Mouse (Mus musculus): ENCODE data around the gene Wdfy2.
"Not testable (repeated sequence)": the region's sequence is repeated elsewhere in the genome, so short reads cannot be mapped to it uniquely, and the experiment has no call there.

The Wdfy2 gene

DNA sequence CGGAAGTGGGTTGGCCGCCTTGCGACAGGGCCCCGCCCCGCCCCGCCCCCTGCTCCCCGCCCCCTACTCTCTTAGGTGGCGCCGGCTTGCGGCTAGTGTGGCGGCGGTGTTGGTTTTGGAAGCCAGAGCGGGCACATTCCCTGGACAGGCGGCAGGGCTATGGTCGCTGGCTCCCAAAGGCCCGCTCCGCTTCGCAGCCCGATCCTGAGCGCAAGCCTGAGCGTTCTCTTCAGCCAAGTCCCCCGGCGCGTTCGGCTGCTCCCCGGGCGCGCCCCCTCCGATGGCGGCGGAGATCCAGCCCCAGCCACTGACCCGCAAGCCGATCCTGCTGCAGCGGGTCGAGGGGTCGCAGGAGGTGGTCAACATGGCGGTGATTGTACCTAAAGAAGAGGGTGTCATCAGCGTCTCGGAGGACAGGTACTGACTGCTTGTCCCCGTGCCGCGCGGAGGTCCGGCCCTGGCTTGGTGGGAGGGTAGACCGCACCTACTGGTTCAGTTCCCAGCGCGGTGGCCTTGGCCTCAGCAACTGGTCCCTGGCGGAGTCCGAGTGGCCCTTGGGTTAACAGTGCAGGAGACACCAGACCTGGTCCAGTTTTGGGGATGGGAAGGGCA is at the start of gene Wdfy2:
Wdfy2 (plus strand) TSS at position 38 of the 612 bp plus-strand sequence.
- DNase-seq (ENCODE audit: low spot score), result no peak

DNA sequence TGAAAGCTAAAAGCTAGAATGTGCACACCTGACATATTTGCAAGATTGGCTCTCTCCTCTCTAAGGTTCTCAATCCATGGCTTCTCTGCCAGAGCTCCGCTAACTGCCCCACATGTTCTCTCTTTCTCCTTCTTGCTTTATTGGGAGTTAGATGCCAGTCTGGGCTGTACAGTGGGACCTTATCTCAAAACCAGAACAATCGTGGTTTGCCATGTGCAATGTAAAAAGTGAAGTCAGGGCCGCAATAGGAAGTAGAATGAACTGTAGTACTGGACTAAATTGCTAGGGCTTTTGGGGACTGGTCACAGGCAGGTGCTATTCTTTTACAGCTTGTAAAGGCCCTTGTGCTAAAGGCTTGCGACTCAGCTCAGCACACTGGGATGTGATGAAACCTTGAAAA is 48.2 kb upstream of the Wdfy2 start:
- no peak for DNase-seq (ENCODE audit: low spot score)

DNA sequence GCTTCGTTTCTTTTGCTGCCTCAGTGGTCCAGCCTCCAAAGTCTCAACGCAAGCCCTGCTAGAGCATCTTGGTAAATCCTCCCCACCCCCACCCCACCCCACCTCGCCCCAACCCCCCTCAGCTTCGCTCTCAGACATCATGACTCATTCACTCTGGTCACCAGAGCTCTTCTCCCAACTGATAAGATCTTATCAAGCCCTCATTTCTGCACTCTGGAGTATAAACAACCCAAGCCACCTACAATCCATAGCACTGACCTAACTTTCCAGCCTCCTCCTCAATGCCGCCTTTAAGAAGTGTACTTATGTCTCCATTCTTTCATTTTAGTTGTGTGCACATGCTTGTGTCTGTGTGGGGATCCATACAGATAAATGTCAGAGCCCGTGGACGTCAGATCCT is 41.8 kb upstream of the Wdfy2 start:
- DNase-seq (ENCODE audit: low spot score), result no peak

DNA sequence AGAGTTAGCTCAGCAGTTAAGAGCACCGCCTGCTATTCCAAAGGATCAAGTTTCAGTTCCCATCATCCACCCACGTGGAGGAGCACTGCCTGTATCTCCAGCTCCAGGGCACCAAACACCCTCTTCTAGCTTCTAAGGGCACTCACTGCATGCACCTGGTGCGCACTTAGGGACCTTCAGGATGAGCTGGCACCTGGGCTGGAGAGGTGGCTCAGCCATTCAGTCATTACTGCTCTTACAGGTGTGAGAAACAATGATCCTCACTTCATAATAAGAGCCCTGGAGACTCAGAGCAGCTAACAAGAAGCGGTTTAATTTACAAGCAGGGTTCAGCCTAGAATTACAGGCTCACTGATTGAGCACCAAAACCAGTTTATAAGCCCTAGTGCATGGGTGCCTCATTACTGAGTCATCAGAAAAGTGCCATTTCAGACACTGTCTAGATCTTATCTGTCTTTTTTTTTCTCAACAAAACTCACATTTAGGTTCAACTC is 38.8 kb upstream of the Wdfy2 start:
- no peak for DNase-seq (ENCODE audit: low spot score)

DNA sequence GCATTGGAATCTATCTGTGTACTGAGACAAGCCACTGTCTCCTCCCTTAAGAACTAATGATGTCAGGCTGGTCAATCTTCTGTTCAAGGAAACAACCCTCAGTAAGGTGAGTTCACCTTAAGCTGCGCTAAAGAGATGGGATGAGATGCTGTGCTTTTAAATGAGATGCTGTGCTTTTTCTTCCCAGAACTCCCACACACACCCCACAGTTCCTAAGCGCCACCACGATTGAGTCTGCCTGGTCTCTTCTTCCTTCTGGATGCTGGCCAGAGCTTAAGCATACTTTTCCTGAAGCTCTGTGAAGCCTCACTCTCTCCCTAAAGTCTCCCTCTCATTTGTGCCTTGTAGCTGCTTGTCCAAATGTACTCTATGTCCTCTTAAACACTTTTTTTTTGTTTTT is 36.7 kb upstream of the Wdfy2 start:
- DNase-seq (ENCODE audit: low spot score), result no peak

DNA sequence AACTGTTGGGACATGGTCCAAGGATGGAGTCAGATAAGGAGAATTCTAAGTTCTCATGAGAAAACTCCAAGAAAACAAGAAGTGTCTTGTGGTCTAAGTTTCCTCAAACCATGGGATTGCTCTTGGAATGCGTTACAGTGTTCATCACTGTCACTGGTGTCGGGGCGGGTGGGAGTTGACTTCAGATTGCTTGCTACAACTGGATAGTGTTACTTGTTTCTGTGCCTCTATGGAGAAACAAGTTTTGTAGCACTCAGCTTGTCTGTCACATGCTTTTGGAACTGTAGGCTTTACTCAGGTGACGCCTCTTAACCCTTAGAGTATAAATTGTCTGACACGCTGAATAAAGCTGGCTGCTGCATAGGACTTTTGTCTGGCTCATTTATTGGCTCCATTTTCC is 34.3 kb upstream of the Wdfy2 start:
- no peak for DNase-seq (ENCODE audit: low spot score)

DNA sequence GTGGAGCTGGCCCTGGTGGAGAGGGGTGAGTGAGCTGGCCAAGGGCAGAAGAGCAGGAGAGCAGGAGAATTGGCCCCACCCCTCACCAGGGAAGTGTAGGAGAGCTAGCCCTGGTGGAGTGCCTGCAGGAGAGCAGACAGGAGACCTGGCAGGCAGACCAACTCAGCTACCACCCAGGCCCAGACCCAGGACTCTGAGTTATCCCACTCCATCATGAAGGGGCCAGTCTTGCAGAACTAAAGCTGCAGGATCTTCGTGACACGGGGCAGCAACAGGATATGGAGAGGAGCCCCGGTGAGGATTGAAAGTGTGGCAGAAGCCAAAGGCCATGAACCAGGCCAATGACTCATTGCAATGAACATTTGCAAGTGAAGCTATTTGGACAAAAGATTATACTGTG is 30.6 kb upstream of the Wdfy2 start:
- no peak for DNase-seq (ENCODE audit: low spot score)

DNA sequence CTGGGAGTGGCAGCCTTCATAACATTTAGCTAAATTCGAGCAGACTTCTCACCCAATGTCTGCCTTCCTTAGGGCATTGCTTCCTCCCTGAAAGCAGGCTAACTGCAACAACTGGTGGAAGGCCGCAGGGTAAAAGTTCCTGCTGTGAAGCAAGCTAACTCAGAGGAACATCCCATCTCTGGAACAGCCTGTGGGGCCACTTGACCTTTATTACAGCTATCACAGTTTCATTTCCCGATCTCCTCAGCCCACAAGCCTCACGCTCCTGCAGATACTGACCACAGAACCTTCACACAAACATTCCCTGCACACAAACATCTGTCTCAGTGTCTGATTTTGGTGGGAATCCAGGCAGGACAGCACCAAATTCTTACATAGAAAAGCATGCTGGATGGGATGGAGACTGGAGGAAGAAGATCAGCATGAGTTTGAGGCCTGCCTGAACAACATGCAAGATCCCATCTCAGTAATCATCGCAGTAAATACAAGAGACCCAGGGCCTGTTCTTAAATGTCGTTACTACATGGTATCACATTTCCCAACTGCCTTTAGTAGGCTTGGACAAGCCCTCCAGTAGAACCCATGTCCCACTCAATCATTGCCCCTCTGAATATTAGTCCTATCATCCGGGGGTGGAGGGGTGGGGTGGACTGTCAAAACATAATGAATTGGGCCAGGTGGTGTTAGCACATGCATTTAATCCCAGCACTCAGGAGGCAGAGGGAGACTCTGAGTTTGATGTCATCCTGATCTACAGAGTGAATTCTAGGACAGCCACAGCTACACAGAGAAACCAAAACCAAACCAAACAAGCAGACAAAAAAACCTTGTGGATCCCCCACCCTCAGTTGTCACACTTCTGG is 28.6 kb upstream of the Wdfy2 start:
- no peak for DNase-seq (ENCODE audit: low spot score)

DNA sequence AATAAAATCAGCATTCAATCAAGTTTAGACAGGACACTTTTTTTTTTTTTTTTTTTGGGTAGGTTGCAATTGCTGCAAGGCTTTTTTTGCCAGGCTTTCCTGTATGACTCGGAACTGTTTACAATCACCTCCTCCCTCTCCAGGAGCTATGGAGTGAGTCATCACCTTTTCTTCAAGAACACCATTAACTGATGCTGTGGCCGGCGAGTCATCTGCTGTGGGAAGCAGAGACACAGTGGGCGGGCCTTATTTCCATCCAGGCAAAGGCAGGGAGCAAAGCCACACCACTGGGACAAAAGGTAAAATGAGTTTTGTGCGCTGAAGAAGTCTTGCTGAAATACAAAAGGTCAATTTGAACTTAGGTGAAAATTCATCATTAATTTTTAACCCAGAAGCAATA is 24.7 kb upstream of the Wdfy2 start:
- no peak for DNase-seq (ENCODE audit: low spot score)

DNA sequence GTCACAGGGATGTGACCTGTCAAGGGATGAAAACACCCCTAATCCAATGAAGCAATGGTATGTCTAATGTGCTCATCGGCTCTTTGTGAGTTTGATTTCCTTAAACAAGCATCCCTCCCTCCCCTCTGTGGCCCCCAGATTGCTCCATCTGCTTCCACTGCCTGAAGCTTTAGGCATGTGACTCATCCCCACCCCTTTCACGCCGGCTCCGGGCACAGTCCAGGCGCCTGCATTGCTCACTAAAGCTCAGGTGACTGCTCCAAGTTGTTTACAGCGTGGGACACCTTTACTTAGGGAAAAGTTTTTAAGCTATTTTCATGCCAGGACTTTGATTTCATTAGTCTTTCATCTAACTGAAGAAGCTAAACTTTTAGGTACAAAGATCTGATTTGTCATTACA is 22.9 kb upstream of the Wdfy2 start:
- no peak for DNase-seq (ENCODE audit: low spot score)

DNA sequence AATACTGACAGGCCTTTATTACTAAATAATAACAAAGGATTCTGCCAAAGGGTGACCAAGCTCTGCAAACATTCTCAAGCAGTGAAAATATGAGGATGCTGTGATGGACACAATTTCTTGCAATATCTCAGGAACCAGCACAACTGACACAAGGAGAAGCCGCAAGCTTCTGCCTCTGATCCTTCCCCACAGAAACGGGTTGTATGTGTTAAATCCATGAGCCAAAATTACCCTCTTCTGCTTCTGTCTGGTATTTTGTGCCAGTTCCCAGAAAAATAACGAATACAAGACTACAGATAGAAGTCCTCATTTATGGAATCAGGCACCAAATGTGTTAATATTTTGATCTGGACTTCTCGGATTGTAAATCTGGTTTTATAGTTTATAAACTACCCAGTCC is 20.7 kb upstream of the Wdfy2 start:
- no peak for DNase-seq (ENCODE audit: low spot score)

DNA sequence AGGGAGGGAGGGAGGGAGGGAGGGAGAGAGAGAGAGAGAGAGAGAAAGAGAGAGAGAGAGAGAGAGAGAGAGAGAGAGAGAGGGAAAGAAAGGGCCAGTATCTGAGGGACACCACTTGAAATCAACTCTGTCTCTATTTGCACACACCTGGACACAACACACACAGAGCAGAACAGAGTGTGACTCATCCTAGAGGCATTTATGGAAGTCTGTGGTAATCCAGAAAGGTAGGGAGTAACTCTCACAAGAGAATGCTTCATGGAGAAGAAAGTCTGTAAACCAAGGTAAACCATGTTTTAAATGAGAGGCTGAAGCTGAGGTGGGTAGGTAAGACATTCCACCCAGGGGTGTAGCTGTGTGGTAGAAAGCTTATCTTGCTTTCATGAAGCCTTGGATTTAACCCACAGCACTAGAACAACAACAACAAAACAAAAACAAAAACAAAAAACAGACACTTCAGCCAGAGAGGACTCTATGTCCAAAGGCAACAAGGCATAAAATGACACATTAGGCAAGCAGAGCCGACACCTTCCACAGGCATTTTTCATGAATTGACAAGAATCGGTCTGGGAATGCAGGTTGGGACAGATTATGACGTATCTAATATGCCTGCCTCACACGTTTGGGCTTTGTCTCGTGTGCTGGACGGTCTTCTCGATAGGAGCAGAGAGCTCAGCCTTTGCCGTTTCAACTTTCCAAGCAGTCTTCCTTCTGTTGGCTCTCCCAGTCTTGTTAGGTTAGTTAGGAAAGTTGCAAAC is 11.7 kb upstream of the Wdfy2 start:
- no peak for DNase-seq (ENCODE audit: low spot score)

DNA sequence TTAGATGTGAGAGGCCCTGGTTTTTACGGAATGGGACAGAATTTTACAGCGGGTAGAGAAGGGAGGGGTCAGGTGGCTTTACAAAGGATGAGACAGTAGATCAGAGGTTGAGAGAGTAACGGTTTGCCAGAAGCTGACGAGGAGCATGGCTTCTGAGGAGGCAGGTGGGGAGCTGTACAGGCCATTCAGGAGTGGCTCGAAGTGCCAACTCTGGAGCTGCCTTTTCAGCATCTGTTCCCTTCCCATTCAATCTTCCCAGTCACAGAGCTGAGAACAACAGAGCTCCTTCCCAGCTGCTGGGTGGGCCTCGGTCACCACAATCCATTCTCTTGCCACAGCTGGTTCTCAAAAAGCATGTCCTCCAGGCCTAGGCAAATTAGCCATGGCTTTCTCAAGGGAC is 8.2 kb upstream of the Wdfy2 start:
- no peak for DNase-seq (ENCODE audit: low spot score)

DNA sequence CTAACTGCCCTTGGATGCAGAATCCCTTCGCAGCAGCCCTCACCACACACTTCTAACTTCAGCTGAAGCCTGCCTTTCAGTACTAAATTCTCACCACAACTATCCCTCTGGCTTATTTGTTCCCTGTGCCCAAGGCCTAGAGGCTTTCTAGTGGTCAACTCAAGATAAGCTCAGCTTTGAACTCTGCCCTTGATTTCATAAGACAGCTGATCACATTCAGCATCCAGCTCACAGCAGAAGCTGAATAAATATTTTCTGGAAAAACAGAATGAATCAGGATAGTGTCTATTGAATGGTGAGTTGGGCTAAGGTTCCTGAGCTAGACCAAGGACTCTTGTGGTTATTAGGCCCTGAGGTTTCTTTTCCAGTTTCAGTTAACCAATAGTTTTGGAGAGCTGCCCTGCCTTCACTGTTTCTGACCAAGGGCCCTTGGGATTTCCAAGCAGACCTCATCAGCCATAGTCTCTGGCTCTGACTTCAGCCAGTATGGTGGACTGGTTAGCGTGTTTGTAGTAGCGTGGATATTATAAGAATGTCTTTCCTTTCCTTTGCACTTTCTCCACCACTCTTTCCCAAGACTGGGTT is 5.7 kb upstream of the Wdfy2 start:
- DNase-seq (ENCODE audit: low spot score), result no peak

DNA sequence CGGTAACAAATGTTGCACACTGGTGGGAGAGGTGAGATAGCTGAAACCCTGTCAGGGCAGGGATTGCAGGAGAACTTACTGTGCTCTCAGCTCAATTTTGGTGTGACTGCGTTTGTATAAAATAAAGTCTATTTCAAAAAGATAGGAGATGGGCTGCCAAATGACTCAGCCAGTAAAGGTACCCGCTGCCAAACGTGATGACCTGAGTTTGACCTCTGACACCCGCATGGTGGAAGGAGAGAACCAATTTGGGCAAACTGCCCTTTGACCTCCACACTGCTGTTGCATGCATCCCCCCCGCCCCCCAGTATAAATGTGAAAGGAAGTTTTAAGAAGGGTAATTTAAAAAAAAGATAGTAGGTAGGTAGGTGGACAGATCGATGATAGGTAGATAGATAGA is 4.4 kb upstream of the Wdfy2 start:
- no peak for DNase-seq (ENCODE audit: low spot score)

DNA sequence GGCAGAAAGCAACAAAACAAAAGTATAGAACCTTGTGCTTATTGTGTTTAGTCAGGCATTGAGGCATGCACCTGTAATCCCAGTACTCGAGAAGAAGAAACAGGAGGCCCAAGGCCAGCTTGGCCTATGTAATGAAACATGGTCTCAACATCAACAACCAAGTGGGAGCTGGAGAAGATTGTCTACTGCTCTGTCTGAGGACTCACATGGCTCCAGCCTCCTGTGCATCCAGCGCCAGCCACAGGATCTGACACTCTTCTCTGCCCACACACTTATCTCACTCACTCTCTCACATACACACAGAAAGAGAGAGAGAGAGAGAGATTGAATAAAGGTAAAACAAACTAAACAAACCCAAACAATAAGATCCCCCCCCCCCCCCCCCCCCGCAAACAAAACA is 3.9 kb upstream of the Wdfy2 start:
- no peak for DNase-seq (ENCODE audit: low spot score)

DNA sequence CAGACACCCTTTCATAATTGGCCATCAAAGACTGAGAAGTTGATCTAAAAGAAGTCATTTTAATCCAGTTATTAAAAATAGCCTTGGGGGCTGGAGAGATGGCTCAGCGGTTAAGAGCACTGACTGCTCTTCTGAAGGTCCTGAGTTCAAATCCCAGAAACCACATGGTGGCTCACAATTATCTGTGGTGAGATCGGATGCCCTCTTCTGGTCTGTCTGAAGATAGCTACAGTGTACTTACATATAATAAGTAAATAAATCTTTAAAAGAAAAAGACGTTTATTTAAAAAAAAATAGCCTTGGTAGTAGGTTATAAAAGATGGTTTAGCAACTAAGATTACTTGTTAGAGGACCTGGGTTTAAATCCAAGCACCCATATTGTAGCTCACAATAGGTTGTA is 1.7 kb upstream of the Wdfy2 start:
- DNase-seq (ENCODE audit: low spot score), result not testable (repeated sequence)

DNA sequence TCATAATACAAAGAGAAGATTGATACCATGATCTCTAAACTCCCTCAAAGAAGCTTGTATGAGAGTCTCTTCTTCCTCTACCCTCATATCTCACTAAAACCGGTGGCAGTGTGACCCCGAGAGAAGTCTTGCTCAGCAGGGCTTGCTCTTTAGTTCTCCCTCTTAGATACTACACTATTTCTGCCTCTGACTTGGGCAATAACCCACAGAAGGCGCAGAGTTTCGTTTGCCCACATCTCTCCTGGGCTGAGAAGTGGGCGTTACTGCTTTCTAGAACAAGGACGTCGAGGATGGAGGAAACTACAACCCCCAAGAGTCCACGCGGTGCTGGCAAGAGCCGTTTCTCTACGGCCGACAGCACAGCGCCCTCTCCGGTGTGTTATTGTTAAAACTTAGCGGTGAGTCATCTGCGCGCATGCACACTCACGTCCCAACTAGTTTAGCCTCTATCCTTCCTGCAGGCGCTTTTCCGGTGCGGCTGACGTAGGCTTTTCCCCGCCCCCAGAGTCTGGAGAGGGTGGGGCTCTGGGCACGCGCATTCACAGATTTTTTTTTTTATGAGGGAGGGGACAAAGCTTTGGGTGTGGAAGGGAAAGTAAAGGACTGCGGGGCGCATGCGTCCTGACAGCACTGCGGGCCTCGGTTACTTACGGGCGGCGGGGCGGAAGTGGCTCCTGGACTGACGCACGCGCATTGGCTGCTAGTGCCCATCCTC is 395 bp upstream of the Wdfy2 start:
- DNase-seq (ENCODE audit: low spot score), result peak; percentile 98

DNA sequence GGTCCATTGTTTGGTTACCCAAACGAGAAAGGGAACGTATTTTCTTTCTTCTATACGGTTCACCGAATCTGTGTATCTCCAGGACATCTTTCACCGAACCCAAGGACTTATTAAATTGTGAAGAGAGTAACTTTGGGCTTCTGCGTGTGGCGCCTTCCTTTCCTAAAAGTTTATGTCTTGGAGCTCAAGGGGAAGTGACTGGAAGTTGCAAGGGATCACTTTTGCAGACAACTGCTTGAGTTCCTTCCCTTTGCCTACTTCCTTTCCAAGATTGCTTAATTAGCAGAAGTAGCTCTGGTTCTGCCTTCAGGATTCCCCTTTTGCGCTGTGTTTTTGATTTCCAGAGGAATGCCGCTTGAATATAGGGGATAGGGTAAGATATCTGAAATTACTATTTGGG is 858 bp downstream of the Wdfy2 start:
- DNase-seq (ENCODE audit: low spot score), result no peak

DNA sequence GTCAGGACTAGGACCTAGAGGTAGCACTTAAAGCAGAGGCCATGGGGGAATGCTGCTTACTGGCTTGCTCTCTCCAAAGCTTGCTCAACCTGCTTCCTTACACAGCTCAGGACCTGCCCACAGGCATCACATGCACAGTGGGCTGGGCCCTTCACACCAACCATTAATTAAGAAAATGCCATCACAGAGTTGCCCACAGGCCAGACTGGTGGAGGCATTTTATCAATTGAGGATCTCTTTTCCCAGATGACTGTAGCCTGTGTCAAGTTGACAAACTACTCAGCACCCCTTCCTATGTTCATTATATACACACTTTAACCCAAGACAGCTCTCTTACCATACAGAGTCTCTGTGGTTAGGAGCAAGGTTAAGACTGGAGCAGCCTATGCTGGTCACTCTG is 4.2 kb downstream of the Wdfy2 start:
- no peak for DNase-seq (ENCODE audit: low spot score)

DNA sequence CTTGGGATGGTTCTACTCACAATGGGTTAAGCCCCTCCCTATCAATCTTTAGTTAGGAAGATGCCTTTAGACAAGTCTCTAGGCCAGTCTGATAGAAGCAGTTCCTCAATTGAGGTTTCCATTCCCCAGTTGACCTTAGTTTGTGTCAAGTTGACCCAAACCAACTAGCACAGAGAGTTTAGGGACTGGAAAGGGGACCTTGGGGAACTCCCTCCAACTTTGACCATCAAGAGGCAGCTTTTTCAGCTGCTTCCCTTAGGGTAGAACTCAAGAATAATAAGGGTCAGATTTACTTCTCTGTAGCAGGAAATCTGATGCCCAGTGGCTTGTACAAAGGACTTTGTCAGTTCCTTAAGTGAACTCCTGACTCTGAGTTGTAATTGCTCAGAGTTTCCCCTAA is 5.0 kb downstream of the Wdfy2 start:
- DNase-seq (ENCODE audit: low spot score), result no peak

DNA sequence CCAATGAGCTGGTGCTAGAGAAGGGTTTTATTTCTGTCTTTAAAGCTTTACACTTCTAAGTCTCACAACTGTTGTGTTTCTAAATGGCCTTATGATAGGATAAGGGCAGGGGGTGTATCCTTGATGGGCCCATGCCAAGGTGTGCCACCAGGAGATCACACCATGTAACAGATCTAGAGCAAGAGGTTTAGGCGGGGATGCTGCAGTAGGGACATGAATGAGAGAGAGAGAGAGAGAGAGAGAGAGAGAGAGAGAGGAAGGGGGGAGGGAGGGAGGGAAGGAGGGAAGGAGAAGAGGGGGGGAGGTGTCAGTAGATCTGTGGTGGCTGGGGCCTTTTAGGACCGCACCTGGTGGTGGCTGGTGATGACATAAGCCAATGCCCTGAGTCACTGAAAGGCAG is 5.5 kb downstream of the Wdfy2 start:
- no peak for DNase-seq (ENCODE audit: low spot score)
